Mouse (Mus musculus) bone marrow macrophage, adult 2 months (primary cell): ENCODE data around the gene Esrp2. TPM values are rescaled to one million over a fixed set of nuclear protein-coding genes. Genes with fewer than 3 reads are reported as not detected.

Experiments used
- H3K27ac ChIP-seq: 2 replicates; pipeline ENCODE4 v1.5.1; 2012; ENCODE audit warnings: low read depth, low read length; ENCODE audit not compliant: insufficient read depth
- H3K4me1 ChIP-seq: 2 replicates; pipeline ENCODE4 v1.6.1; 2012; ENCODE audit warnings: low read length; ENCODE audit not compliant: control insufficient read depth, insufficient read depth
- H3K4me3 ChIP-seq: 2 replicates; pipeline ENCODE4 v1.5.1; 2012; ENCODE audit warnings: mild to moderate bottlenecking, low read length, moderate library complexity; ENCODE audit not compliant: insufficient read depth
- CTCF ChIP-seq: IDR thresholded peaks from 2 replicates; pipeline ENCODE4 v1.5.1; 2012; ENCODE audit warnings: low read depth, mild to moderate bottlenecking, low read length, moderate library complexity
- POLR2A ChIP-seq: IDR thresholded peaks from 2 replicates; pipeline ENCODE4 v1.6.1; 2012; ENCODE audit warnings: mild to moderate bottlenecking, low read depth, low read length, borderline replicate concordance
- polyA plus RNA-seq: library from polyadenylated mRNA; stranded (reverse); fragments of >200 nt; gene quantifications from 2 replicates; pipeline ENCODE4 v1.2.4, GENCODE M21; 2012; ENCODE audit not compliant: missing spikeins, insufficient read depth, insufficient read length

Esrp2 gene
- polyA plus RNA-seq, 1 experiment, result not detected

GRCm38 (mm10) chr8:106149025-106149424, 12.3 kb upstream of the Esrp2 start:
- peak overlapping the region; percentile 99 for H3K27ac ChIP-seq
- TF ChIP-seq CTCF, result no peak
- no peak for TF ChIP-seq POLR2A

GRCm38 (mm10) chr8:106147868-106148565, 11.2 kb upstream of the Esrp2 start:
- TF ChIP-seq POLR2A (no peak), CTCF (no peak)
- Histone ChIP-seq H3K27ac (peak overlapping the region; percentile 99), H3K4me3 (no peak overlapping the region), H3K4me1 (peaks cover 51% of the 10 kb centered on the region)

More at GRCm38 (mm10) chr8:106149025-106149424, 12.3 kb upstream of the Esrp2 start:
- Histone ChIP-seq H3K4me3 (peak overlapping the region; percentile 10), H3K4me1 (peaks cover 62% of the 10 kb centered on the region)

DNA sequence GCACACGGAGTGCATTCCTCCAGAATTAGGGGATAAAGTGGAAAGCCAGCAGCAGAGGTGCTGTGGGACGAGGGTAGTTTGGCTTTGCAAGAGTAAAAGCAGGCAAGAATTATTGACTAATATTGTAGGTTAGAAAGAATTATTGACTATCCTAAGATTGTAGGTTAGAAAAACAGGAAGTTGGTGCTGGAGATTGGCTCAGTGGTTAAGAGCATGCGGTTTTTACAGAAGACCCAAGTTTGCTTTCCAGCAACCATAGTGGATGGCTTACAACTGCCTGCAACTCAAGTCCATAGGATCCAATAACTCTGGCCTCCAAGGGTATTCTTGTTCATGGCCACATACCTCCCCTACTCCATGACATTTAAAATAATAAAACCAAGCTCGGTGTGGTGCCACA, 9.2 kb upstream of the Esrp2 start:
- H3K27ac ChIP-seq, result peak overlapping the region; percentile 88
- no peak overlapping the region for H3K4me3 ChIP-seq
- TF ChIP-seq POLR2A (no peak), CTCF (no peak)
- H3K4me1 ChIP-seq, result peaks cover 40% of the 10 kb centered on the region

GRCm38 (mm10) chr8:106145331-106145730, 8.6 kb upstream of the Esrp2 start:
- Histone ChIP-seq H3K27ac (peak overlapping the region; percentile 88), H3K4me3 (no peak overlapping the region), H3K4me1 (peaks cover 40% of the 10 kb centered on the region)
- TF ChIP-seq POLR2A (no peak), CTCF (no peak)

- no peak overlapping the region for H3K4me3 ChIP-seq
- no peak overlapping the region for H3K27ac ChIP-seq
- TF ChIP-seq POLR2A (no peak), CTCF (peak; percentile 61)
- H3K4me1 ChIP-seq, result peaks cover 16% of the 10 kb centered on the region
Observed at GRCm38 (mm10) chr8:106140769-106141168, 4.0 kb upstream of the Esrp2 start.

DNA sequence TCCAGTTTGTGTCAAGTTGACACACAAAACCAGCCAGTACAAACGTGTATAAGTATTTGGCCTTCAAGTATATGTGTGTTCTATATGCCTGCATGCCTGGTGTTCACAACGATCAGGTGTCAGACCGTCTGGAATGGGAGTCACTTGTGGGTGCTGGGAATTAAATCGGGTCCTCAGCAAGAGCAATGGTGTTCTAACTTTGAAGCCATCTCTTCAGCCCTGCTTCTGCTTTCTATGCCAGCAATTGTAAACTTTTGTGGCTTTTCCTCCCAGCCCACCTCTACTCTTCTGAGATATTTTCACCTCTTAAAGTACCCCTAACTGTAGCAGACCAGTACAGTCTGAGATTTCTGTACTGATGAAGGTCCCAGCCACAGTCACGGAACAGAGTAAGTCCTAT, 3.4 kb upstream of the Esrp2 start:
- no peak overlapping the region for H3K27ac ChIP-seq
- no peak overlapping the region for H3K4me3 ChIP-seq
- TF ChIP-seq POLR2A, result no peak
- TF ChIP-seq CTCF, result no peak
- peaks cover 11% of the 10 kb centered on the region for H3K4me1 ChIP-seq

- TF ChIP-seq POLR2A, result no peak
- TF ChIP-seq CTCF, result no peak
- Histone ChIP-seq H3K4me3 (peak overlapping the region; percentile 66), H3K27ac (no peak overlapping the region), H3K4me1 (peaks cover 6% of the 10 kb centered on the region)
Observed at GRCm38 (mm10) chr8:106138616-106139015, 1.8 kb upstream of the Esrp2 start.

DNA sequence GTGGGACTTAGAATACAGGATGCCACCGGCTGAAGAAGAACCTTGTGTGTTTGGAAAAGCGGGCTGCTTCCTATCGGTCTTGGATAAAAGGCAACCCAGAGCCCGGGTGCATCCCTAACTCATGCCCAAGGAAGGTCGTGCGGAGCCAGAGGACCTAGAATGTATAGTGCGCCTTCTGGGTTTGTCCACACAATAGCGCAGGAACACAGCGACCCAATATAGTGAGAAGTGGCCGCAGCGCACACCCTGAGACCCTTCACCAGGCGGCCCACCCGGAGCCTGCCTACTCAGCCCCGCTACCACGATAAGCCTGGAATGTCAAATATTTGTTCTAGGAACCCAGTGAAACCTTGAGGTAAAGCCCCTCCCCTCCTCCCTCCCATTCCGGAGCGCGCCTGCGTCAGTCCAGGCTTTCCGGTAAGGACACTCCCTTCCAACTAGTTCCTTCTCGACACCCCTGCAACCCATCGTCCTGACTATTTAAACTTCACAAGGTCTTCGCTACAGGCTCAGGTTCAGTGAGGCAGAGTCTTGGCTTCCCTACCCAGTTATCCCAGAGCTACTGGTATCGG, 1.2 kb upstream of the Esrp2 start:
- TF ChIP-seq POLR2A, result no peak
- no peak for TF ChIP-seq CTCF
- Histone ChIP-seq H3K4me1 (peaks cover 6% of the 10 kb centered on the region), H3K4me3 (peak overlapping the region; percentile 66), H3K27ac (no peak overlapping the region)

GRCm38 (mm10) chr8:106137218-106137905, 588 bp upstream of the Esrp2 start:
- Histone ChIP-seq H3K4me3 (peak overlapping the region; percentile 66), H3K27ac (no peak overlapping the region), H3K4me1 (peaks cover 6% of the 10 kb centered on the region)
- no peak for TF ChIP-seq CTCF
- TF ChIP-seq POLR2A, result no peak

GRCm38 (mm10) chr8:106135672-106136071, 1.1 kb downstream of the Esrp2 start:
- Histone ChIP-seq H3K4me3 (peak overlapping the region; percentile 66), H3K4me1 (peaks cover 6% of the 10 kb centered on the region), H3K27ac (no peak overlapping the region)
- TF ChIP-seq POLR2A (no peak), CTCF (no peak)
